Mouse (Mus musculus) liver, adult 2 months (tissue): Measurements from ENCODE around the gene Wdr17. TPM values are rescaled to one million over a fixed set of nuclear protein-coding genes. Genes with fewer than 3 reads are reported as not detected.

Experiments used
- DNase-seq: peaks from one replicate; pipeline ENCODE4 v3.0.0-alpha.2; 2011; ENCODE audit warnings: low read depth, low spot score; ENCODE audit errors: extremely low read depth
- H3K27ac ChIP-seq: fragments of 200-500 bp; replicated peaks from 2 replicates; pipeline ENCODE4 v1.5.1; 2012; ENCODE audit warnings: low read depth, mild to moderate bottlenecking, control low read depth, inconsistent platforms, low read length; ENCODE audit not compliant: insufficient read depth
- H3K27me3 ChIP-seq: fragments of 200-500 bp; 2 replicates; pipeline ENCODE4 v1.6.1; 2012; ENCODE audit warnings: mild to moderate bottlenecking, moderate library complexity, low read length, inconsistent platforms; ENCODE audit not compliant: control insufficient read depth, insufficient read depth
- H3K36me3 ChIP-seq: fragments of 200-500 bp; 2 replicates; pipeline ENCODE4 v1.6.1; 2012; ENCODE audit warnings: low read length, inconsistent platforms; ENCODE audit not compliant: control insufficient read depth, insufficient read depth
- H3K4me1 ChIP-seq: fragments of 200-500 bp; 2 replicates; pipeline ENCODE4 v1.6.1; 2011; ENCODE audit warnings: low read length; ENCODE audit not compliant: control insufficient read depth, insufficient read depth
- H3K4me3 ChIP-seq: fragments of 200-500 bp; 2 replicates; pipeline ENCODE4 v1.5.1; 2011; ENCODE audit warnings: low read depth, mild to moderate bottlenecking, control low read depth, low read length, moderate library complexity; ENCODE audit not compliant: insufficient read depth
- H3K79me2 ChIP-seq: fragments of 200-500 bp; 2 replicates; pipeline ENCODE4 v1.6.1; 2012; ENCODE audit warnings: inconsistent platforms, mild to moderate bottlenecking, low read length, moderate library complexity; ENCODE audit not compliant: control insufficient read depth, insufficient read depth
- H3K9ac ChIP-seq: fragments of 200-500 bp; 2 replicates; pipeline ENCODE4 v1.6.1; 2012; ENCODE audit warnings: low read depth, mild to moderate bottlenecking, control low read depth, inconsistent platforms, low read length
- CTCF ChIP-seq: fragments of 200-500 bp; IDR thresholded peaks from 2 replicates; pipeline ENCODE4 v1.5.1; 2011; ENCODE audit warnings: low read depth, low read length, control low read depth
- POLR2A ChIP-seq: fragments of 200-500 bp; IDR thresholded peaks from 2 replicates; pipeline ENCODE4 v1.6.1; 2011; ENCODE audit warnings: low read length, control low read depth; ENCODE audit not compliant: insufficient read depth; ENCODE audit errors: extremely low read depth
- WGBS: fragments of 180-500 bp; shearing (Covaris S2); methylation state at CpG from one replicate; pipeline ENCODE4 v1.1.7; 2018; 5-methylcytosine and 5-hydroxymethylcytosine counted together
- polyA plus RNA-seq: library from polyadenylated mRNA; depleted of rRNA; stranded (reverse); fragments of >200 nt; gene quantifications from 2 replicates; pipeline ENCODE4 v1.2.3, GENCODE M21; 2012; rRNA removed
- total RNA-seq: library from RNA; depleted of rRNA; stranded (reverse); fragments of >200 nt; gene quantifications from 2 replicates; pipeline ENCODE4 v1.2.3, GENCODE M21; 2014; rRNA removed

The Wdr17 gene
- total and polyA plus RNA-seq, 2 experiments = not detected

- no peaks in the 10 kb centered on the region for H3K79me2 ChIP-seq
- no peak overlapping the region for H3K4me3 ChIP-seq
- no peak for DNase-seq
- H3K4me1 ChIP-seq = no peaks in the 10 kb centered on the region
- WGBS = 92% methylated on average over 5 of the region's 5 CpGs
- no peak overlapping the region for H3K9ac ChIP-seq
- no peaks in the 10 kb centered on the region for H3K27me3 ChIP-seq
- H3K27ac ChIP-seq = no peak overlapping the region
- H3K36me3 ChIP-seq = no peaks in the 10 kb centered on the region
- TF ChIP-seq CTCF (no peak), POLR2A (no peak)
Observed at GRCm38 (mm10) chr8:54594634-54595033, 292.4 kb downstream of the Wdr17 start.

GRCm38 (mm10) chr8:54582886-54583285 is 304.1 kb downstream of the Wdr17 start:
- no peak for DNase-seq
- 68% methylated on average over 1 of the region's 1 CpGs for WGBS
- H3K4me1 ChIP-seq = no peaks in the 10 kb centered on the region
- no peak overlapping the region for H3K4me3 ChIP-seq
- no peak overlapping the region for H3K27ac ChIP-seq
- TF ChIP-seq CTCF (no peak), POLR2A (no peak)
- H3K27me3 ChIP-seq = no peaks in the 10 kb centered on the region
- H3K36me3 ChIP-seq = no peaks in the 10 kb centered on the region
- H3K79me2 ChIP-seq = no peaks in the 10 kb centered on the region
- no peak overlapping the region for H3K9ac ChIP-seq

DNA sequence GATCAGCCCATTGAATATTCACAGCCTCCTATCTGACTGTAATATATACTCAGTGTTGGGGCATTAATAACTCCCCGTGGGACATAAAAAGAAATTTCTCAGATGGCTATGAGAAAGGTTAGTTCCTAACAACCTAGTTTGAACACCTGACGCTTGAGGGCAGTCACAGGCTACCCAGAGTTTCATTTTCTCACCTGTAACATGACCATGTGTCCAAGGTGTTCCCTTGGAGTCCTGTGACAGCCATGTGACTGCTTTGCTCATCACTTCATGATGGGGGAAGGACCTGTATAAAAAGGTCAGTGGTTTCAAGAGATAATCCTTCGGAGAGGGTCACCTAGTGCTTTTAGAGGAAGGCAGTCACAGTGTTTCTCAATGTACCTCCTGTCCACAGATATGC is 305.5 kb downstream of the Wdr17 start:
- Histone ChIP-seq H3K27ac (no peak overlapping the region), H3K9ac (no peak overlapping the region), H3K4me1 (no peaks in the 10 kb centered on the region), H3K79me2 (no peaks in the 10 kb centered on the region), H3K27me3 (no peaks in the 10 kb centered on the region), H3K36me3 (no peaks in the 10 kb centered on the region), H3K4me3 (no peak overlapping the region)
- DNase-seq = no peak
- TF ChIP-seq CTCF = no peak
- TF ChIP-seq POLR2A = no peak
- 77% methylated on average over 3 of the region's 3 CpGs for WGBS

Other genes with a start within 250 kb of the Wdr17 start
- 1.8 and 3.1 TPM in 2 replicates for gene Gpm6a, start 67.7 kb upstream of the Wdr17 start, total RNA-seq
- gene Gpm6a, start 67.7 kb upstream of the Wdr17 start, polyA plus RNA-seq = 0.31 and 0.49 TPM in 2 replicates